Mouse (Mus musculus) R1 (cell line): ENCODE results near the gene Olfr1260.

Source experiments
- DNase-seq: peaks from one replicate; pipeline ENCODE4 v3.0.0-alpha.2; 2018; ENCODE audit warnings: low read depth, low spot score

The Olfr1260 gene

DNA sequence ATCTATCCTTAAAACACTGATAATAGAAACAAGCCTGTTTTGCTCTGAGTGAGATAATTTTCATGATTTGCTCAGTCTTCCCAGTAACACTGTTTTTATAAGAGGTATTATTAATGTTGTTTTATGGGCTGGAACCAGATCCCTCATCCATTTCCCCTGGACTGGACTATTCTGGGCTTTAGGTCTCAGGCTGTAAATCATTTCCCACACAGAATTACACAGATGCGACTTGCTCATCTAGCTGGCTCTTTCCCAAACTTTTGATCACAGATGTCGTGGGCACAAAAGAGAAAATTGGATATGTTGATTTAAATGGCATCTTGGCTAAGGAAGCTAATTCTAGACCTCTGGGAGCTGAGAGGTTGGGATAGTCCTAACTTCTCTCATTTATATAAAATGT, at the start of gene Olfr1260:
Gene Olfr1260, plus strand, starts transcription at position 157 of the 400 bp plus-strand sequence.
- no peak for DNase-seq

DNA sequence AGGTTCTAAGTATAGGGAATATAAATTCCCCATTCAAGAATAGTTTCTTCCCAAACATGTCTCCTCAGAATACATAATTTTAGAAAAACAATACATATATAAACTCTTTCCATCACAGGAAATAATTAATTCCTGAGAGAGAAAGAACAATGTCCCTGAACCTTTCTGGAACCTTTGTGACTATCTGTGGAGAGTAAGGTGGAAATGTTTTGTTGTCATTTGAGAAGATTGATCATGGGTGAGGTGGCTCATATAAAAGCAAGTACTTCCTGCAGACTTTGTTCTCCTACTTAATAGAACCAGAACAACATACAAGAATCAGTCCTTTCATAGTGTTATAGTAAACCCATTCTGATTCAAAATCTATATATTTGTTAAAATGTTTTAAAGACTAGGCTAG, 47.1 kb upstream of the Olfr1260 start, which contains the start of gene Olfr1258:
Gene Olfr1258, plus strand, starts transcription at position 301 of the 400 bp plus-strand sequence.
- no peak for DNase-seq

DNA sequence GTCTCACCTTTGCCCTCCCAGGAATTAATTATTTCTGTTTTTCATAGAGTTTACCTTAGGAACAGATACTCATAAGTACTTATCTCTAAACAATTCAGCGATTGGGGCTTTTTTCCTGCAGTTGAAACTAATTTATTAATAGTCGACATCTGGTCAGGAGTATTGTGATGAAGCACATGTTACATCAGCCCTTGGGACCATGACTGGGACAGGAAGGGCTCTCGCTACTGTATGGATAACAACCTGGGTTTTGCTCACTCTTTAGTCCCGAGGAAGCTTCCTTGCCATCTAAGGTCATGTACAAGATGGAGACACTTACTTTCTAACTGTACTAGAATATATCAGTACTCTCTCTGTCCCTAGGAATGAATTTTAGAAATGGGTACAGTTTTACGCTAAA, 25.6 kb upstream of the Olfr1260 start, which contains the start of gene Olfr1259:
Gene Olfr1259, minus strand, starts transcription at position 101 of the 400 bp plus-strand sequence.
- DNase-seq, result no peak

DNA sequence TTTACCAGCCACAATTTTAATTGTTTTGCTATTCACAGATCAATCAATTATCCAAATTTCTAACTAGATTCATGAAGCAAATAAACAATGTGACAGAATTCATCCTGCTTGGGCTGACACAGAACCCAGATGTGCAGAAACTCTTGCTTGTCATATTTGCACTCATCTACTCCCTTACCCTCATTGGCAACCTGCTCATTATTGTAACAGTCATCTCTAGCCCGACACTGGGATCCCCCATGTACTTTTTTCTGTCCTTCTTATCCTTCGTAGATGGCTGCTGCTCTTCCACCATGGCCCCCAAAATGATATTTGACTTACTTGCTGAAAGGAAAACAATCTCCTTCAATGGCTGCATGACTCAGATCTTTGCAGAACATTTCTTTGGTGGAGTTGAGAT, 3.6 kb downstream of the Olfr1260 start:
- DNase-seq, result no peak

DNA sequence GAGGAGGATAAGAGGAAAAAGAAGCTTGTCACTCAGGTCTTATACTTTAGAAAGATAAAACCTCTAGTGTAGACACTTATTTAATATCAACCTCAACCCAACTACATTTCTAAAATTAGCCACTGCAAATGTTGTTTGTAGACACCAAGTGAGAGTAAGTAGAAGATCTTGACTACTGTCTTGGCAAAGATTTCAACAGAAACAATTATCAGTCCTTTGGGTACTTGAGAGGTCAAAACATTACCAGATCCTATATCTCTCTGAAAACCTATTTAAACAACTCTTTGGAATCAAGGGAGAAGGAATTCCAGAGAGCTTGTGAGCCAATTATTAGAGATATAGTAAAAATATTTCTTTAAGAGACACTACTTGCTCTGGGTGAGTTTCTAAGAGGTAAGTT, 16.8 kb downstream of the Olfr1260 start, which contains the start of gene Olfr1261:
Gene Olfr1261, plus strand, starts transcription at position 301 of the 400 bp plus-strand sequence.
- DNase-seq, result no peak

DNA sequence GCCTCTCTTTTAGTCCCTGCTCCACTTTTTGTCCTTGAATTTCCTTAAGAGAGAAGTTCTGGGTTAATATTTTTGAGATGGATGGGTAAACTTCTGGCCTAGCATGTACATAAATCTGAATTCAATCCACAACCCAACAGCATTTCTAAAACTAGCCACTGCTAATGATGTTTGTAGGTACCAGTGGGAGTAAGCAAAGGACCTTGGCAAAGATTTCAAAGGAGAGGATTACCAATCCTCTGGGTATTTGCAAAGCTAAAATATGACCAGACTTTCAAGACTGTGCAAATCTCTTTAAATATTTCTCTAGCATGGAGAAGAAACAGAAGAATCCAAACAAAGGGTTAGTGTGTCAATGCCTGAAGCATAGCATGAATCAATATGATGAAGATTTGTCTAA, 25.7 kb downstream of the Olfr1260 start, which contains the start of gene Olfr1262:
Gene Olfr1262, plus strand, starts transcription at position 301 of the 400 bp plus-strand sequence.
- DNase-seq, result no peak

DNA sequence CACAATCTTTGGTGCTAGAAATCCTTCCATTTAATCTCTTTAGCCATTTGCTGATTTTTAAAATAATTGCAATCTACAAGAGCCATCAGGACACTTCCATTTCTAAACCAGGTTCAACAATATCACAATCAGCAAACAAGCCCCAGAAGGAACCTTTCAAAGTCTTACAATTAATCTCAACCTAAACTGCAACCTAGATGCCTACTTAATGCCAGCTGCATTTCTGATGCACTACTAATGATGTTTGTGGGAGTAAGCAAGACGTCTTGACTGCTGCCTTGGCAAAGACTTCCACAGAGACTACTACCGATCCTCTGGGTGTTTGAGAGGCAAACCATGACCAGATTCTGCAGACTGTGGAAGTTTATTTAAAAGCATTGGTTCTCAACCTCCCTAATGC, 37.7 kb downstream of the Olfr1260 start, which contains the start of gene Olfr1263:
Gene Olfr1263, plus strand, starts transcription at position 301 of the 400 bp plus-strand sequence.
- no peak for DNase-seq

DNA sequence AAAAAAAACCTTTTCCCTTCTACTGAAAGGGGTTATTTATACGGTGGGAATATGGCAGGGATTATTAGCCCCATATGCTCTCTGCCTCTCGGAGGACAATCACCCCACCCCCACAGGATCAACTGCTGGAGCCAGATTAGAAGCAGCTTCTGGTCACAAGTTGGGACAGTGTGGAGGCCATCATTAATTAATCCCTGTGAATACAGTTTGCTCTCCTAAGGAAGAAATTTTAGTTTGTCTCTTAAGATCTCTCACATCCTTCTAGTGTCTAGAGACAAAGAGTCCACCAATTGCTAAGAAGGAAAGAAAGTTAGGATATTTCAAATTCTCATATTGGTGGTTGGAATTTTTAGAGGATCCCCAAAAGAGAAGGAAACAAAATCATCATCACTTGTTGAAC, 51.3 kb downstream of the Olfr1260 start, which contains the start of gene Olfr1264:
Gene Olfr1264, minus strand, starts transcription at position 101 of the 400 bp plus-strand sequence.
- no peak for DNase-seq
